Mouse (Mus musculus) CH12F3 (cell line): ENCODE measurements at regions not wholly inside any gene's neighbourhood (a gene's known extent, or its start where the extent isn't known, plus 50 kb on each side); places are given as distances from the start of the nearest gene placed in this dataset.

Experiments used
- in situ Hi-C: fragments of 300-500 bp; cut with MboI; formaldehyde crosslinking; loops from 2 replicates; pipeline ENCODE4 v1.14.3; 2020; ENCODE audit warnings: low sequenced_read_pairs

DNA sequence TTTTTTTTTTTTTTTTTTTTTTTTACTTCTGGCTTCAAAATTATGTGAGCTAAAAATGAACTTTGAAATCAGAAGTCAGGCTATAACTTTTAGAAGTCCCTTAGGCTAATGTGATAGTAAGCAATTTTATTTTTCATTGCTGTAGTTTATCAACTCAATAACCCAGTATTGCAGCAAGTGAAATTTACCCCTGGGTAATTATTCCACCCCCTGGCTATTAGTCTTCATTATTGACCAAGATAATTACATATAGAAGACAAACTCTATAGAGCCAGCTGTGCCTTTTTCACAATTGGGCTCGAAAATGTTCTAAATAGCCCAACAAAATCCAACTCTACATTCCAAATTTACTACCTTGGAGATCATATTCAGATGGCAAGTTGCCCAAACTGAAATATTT, 572.2 kb upstream of the Alcam start:
- in situ Hi-C loops: no loop called here

DNA sequence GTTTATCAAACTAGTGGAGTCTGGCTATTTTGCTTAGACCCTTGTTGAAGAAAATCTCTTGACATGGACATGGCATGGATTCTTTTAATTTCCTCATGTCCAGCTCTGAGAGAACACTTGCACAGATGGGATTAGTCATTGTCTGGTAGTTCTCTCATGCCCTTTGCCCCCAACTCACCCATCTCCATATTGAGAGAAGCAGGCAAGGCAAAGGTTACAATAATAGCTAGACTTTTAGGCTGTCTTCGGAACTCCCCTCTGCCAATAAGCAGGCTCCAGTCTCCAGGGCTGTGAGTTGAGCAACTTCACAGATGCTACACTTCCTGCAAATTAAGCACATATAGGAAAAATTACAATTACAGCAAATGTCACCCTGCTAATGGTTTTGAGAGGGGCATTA, 558.0 kb upstream of the Alcam start:
- in situ Hi-C loops: no loop called here

DNA sequence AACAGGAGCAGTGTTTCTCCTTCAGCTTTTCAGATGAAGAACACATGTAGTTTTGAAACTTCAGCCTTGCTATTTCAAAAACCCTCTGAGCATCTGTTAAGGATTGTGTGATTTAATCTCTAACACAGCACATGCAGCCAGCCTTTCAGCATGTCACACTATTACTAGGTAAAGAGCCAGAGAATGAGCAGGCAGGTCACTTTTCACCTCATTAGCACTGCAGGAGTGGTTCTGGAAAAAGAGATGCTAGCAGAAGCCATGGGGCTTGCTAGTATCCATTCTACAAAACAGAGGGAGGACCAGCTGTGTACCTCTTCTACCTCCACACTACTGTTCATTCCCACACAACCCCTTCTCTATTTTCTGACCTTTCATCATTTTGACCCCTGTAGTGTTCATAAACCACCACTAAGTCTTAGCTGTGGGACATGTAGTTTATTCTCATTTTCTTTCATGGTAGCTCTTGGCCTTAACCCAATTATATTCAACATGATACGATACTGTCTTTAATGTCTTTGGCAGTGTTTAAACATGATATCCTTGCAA, 535.1 kb upstream of the Alcam start:
- in situ Hi-C loops: no loop called here

DNA sequence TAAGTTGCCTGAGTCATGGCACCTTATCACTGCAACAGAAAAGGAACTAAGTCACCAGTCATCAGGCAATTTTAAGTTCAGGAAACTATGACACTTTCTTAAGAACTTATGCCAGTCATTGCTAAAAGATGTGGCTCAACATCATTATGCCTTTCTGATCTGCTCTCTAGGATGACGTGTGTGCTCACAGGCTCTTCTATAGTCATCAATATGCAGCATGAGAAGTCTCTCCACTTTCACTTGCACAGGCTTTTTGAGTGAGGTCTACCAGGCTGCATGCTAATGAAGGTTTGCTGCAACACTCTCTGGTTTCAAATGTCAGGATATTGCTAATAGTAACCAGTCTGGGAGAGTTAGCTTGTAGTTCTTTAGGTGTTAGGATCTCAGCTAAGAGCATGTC, 530.5 kb upstream of the Alcam start:
- in situ Hi-C loops: no loop called here

DNA sequence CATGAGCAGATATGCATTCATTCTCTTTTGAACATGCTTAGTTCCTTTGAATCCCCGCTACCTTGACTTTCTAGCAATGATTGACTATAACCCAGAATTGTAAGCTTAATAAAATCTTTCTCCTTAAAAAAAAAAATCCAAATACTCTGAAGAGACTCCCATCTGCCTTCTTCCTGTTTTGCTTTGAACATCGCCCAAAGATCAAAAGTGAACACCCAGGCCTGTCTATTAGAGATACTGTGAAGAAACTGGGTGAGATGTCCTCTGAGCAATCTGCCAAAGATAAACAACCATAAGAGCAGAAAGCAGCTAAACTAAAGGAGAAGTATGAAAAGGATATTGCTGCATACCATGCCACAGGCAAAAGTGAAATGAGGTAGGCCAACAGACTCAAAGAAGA, 527.1 kb upstream of the Alcam start:
- in situ Hi-C loops: no loop called here

DNA sequence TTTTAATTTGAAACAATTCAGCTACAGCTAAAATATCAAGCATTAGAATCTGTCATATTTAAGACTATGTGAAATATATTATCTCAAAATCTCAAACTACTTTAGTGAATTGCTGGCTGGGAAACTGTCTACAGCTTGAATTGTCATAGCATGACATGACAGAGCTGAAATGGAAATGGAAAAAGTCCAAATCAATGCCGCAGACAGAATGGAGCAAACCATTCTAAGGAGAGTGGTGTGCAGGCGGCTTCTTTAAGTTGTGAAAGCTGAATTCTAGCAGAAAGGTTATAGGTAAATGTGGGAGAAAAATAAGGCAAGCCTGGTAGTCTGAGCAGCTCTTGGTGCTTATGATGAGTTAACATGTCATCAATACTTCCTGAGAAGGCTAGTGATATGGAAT, 518.9 kb upstream of the Alcam start:
- in situ Hi-C loops: no loop called here

DNA sequence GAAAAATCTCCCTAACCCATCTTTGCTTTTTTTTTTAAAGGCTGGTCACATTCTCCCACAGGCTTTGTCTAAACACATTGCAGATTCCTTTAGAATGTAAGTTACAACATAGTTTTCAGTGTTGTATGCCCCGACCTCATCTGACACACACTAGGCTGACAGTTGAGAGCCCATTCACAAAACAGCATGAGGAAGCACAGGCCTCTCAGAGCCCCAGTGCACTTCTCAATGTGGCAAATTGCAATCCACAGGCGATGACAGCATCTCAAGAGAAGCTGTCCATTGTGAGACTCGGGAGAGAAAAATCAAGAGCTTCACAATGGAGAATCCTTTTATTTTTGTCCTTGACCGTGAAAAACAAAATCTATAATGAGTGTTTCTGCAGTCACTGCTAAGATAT, 493.8 kb upstream of the Alcam start:
- in situ Hi-C loops: no loop called here

DNA sequence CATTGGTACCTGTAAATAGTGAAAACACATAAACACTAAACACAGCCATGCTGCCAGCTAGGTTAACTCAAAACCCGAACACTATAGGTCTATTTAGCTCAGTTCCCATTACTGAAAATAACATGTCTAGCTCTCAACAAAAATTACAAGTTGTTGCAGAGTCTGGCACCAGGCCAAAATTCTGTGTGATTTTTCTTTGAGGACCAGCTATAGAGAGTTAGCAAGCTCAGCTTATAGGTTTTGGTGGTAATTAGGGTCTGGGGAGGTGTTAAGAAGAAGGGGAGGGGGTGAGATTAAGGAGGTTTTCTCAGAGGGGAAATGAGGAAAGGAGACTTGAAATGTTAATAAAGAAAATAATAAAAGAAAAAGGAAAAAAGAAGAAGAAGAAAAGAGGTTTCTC, 480.9 kb upstream of the Alcam start:
- in situ Hi-C loops: no loop called here

DNA sequence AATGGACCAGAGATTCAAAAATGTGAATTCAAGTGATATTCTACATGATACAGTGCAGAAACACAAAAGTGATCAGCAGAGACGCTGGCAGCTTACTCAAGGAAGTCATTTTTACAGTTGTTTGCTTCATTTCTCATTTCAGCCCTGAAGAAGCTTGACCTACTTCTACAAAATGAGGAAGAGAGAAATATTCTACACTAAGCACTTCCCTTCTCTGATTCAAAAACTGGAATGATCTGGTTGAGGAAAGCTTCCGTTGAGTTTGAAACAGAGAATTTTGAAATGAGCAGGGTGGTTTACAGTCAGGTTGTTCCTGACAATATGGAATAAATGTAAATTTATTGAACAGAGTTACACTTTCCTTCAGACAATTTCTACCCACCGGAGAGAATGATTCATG, 478.1 kb upstream of the Alcam start:
- in situ Hi-C loops: no loop called here

DNA sequence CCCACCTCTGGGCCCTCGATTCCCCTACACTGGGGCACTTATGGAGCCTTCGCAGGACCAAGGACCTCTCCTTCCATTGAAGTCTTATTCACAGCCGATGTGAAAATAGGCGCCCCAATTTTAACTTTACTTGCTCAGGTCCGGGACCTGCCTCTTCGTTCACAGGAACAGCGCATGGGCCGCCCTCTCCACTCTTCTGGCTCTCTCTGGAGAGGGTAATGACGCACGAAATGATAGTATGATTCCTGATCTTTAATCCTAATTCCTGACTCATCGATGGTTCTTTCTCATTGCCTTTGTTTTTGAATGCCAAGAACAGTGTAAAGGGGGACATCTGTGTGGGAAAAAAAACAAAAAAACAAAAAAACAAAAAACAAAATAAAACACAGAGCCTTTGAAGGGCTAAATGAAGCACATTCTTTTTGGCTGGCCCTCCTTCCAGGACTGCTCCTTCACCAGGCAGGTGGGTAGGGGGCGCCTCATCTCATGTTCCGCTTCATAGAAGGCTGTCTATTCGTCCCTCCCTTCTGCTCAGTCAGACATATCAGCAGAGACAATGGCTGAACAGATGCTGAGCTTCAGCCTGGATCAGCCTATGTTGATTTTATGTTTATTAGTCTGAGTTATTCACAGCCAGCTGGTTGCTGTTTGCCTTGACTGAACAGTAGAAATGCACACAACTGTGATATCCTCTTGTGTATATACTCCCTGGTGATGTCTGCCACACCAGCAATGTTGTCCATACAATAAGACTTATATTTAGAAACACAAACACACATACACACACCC, 438.8 kb upstream of the Alcam start:
- in situ Hi-C loops: no loop called here

DNA sequence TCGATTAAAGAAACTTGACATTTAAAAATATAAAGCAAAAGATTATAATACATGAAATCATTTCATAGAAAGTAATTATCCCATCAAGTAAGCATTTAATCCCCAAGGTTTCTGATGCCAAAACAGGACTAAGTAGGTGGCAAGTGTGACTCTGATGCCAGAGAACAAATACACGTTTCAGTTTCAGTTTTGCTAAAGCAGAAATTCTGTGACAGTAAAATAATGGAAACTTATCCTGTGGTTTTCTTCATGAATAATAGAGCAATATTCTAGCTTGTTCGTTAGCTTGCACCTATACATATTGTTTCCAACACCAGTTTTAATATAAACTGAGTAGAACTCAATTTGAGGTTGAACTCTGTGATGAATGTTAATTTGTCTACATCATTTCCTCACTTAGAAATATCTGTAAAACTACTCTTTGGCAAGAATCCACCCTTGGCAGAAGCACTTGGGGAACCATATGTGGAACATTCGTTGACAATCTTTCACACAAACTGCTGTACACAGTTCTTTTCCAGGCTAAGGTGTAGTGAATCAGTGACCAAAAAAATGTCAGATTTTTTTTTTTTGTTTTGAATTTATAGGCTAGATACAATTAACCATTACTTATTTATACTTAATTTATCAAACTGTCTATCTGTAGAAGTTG, 425.7 kb upstream of the Alcam start:
- in situ Hi-C loops: no loop called here

DNA sequence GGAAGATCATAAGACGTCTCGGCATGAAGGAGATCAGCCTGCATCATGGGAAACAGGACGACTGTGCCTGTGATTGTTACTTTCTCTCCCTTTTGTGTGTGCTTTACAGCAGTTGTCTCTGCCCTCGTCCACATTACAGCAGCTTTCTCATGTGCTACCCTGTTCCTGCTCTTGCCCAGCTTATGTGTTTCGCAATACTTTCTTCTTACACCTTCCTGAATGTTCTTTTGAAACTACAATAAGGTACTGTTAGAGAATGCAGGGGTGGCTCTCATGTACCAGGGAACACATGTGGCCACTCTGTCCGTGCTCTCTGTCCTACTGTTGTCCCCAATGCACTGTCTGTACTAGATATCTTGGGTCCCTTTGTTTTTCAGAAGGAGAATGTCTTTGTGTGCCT, 414.0 kb upstream of the Alcam start:
- in situ Hi-C loops: no loop called here

DNA sequence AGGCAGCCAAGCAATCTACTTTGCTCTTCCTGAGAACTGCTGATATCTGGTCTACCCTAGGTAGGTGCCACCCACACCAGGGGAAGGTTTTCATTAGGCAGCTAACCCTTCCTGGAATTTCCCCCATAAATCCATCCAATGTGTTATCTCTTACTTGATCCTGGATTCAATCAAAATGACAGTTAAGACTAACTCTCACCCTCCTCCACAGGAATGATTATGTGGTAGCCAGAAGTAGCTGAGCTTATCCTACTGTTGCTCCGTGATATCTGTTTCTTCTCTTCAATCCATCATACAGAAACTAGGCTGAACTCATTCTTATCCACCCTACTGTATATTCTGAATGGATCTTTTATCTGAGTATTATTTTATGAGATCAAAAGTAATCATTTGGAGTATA, 409.7 kb upstream of the Alcam start:
- in situ Hi-C loops: no loop called here

DNA sequence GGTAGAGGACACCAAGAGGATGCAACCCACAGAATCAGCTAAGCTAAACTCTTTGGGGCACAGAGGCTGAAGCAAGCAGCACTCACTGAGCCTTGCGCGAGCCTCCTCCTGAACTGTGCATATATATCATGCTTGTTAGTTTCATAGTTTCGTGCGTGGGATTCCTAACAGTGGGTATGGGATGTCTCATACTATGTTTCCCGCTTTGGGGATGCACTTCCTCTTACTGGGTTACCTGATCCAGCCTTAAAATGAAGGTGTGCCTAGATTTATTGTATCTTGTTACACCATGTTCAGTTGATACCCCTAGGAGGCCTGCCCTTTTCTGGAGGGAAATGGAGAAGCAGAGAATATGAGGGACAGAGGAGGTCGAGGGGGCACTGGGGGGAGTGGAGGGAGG, 407.4 kb upstream of the Alcam start:
- in situ Hi-C loops: no loop called here

DNA sequence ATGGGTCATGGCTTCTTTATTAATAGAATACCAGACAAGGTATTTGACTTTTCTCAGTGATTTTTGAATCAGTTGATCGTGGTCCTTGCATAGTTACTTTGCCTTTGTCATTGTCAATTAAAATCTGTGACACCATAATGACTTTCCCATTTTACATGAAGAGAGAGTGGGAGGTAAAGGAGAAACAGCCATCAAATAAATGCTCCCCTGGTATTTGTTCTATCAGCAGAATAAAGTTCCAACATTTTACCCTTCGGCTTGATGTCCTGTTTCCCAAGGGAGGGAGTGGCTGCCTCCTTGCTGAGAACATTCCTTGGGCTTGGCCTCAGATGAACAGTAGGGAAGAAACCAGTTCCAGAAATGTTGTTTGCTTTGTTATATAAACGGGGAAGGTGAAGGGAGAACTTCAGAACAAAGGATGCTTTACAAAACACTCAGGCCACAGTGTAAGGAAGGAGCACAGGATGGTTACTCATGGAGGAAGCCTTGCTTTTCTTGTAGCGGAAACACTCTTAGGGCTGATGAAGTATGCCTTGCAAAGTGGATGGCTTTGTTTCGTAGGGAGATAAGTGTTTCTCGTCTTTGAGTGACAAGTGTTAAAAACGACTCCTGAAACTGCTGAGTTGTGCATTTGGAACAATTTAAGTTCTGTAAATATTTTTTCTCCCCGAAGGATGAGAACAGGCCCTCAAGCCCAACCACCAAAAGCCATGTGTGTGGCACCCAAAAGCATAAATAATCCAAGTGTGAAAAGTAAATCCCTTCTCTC, 404.8 kb upstream of the Alcam start:
- in situ Hi-C loops: no loop called here

DNA sequence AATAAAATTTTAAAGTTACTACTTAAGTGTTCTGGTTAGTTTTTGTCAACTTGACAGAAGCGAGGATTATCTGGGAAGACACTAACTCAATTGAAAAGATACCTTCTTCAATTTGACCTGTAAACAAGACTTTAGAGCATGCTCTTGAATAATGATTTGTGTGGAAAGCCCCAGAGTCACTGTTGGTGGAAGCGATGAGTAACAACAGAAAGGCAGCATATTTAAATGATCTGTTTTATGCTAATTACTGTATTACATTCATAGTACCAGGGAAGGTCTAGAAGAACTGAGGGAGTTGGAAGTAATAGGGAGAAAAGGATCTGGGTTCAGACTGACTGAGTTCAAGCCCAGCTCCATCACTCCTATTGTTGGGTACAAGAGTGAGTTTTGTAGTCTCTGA, 397.3 kb upstream of the Alcam start:
- in situ Hi-C loops: no loop called here

DNA sequence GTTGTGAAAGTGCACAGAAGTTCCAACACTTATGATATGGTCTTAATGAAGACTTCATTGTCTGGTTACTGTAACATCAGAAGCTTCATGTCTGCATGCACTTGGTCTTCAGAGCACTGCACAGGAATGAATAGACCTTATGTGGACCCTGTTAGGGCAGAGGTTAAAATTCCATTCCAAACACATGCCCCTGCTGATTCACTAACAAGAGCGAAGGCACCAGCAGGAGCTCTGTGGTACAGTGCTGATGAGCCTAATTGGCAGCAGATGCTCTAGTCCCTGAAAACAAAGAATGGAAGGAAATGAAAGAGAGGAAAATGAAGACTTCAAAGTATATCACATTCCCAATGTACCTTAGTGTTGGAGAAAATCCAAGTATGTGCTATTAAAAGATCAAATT, 365.1 kb upstream of the Alcam start:
- in situ Hi-C loops: no loop called here

DNA sequence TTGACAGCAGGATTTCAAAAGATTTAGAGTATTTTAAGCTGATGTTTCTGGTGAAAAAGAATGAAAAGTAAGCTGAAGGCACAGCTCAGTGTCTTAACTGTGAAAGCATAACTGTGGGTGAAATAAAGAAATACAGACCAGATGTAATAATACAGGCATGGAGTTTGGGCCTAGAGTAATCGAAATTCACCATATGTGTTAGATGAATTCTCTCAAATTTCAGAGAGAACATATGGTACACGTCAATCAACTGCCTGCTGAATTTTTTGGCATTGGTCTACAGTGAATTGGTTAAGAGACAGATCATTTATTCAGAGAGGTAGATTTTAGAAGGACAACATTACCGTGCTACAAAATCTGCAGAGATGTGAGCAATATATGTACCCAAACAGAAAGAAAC, 357.3 kb upstream of the Alcam start:
- in situ Hi-C loops: no loop called here

DNA sequence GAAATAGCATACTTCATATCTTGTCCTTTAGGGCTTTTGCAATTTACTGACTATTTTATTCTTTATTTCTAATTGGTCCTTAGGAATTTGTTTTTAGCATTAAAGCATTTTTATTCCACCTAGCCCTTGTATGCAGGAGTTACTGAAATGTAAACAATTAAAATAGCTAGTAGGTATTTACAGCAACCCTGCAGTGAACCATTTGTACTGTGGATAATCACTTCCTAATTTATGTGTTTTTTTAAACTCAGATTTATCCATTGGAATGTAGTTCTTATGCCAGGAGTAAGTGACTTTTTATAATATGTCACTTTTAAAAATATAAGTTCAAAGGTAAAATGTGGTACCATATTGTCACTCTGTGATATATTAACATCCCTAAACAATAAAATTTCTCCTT, 350.5 kb upstream of the Alcam start:
- in situ Hi-C loops: no loop called here

DNA sequence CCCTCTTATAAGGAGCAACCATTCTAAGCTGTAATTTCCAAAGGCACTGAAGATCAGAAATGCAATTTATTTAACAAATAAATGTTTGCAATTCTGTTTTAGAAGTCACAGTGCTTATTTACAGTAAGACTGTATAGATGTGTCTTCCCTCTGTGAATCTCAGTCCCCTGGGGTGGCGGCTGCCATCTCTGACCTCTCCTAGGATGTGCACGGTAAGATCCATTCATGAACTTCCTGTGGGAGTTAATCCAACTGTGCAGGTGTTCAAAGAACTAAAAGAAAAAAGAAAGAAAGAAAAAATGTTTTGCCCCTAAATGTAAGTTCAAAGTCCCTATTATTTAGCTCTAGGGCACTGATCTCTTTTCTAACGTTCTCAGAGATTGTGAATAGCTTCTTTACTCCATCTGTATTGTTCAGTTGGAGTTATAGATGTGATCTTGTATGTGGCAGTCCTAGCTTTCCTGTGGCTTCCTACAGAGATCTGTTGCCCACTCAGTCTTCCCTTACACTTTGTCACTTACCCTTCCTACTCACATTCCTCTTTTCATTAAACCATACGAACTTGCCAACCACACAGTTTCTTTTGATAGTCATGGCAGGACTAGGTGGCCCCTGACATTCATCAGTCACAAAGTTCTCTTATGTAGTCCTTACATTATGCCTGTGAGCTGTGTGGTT, 346.0 kb upstream of the Alcam start:
- in situ Hi-C loops: no loop called here

DNA sequence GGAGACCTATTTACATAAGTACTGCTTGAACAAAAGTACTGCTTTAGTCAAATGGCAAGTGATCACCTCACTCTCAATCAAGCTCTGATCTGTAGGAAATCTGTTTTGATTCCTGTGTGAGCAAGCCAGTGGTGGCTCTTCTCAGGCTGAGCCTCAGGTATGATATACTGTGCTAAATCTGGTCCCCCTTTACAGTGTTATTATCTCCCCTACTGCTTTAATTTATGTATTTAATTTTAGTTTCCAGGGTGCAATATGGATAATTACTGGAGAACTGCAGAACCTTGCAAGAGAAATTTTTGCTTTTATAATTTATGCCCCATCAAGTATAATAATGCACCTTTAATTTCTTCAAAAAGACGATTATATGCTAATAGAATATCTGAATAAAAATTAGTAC, 341.3 kb upstream of the Alcam start:
- in situ Hi-C loops: no loop called here
